Mouse (Mus musculus) lung, adult 2 months (tissue): Measurements from ENCODE around the gene Bcas3.

Experiments
- CTCF ChIP-seq: fragments of 200-500 bp; IDR thresholded peaks from 2 replicates; pipeline ENCODE4 v1.5.1; 2011; ENCODE audit warnings: mild to moderate bottlenecking, low read length, control low read depth; ENCODE audit not compliant: insufficient read depth
- POLR2A ChIP-seq: fragments of 200-500 bp; IDR thresholded peaks from 2 replicates; pipeline ENCODE4 v1.6.1; 2011; ENCODE audit warnings: low read depth, mild to moderate bottlenecking, control low read depth, low read length, borderline replicate concordance; ENCODE audit errors: extremely low read depth

DNA sequence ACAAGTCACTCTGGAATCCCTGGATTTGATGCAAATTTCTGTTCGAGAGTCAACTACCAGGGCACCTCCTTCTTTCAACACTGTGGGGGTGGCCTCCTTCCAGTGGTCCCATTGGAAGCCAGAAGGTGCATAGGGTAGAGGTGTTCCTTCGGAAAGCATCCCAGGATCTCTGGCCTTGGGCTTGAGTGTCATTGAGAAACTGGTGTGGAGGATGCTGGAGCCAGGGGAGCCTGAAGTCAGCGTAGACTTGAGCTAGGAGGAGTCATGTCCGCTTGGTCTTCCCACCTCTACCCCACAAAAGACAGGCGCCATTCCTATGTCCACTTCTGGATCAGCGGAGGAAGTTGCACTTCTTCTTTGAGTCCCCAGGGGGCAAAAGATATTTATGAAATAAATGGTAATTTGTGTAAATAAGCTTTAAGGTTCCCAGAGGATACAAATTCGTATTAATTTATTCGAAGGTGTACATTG is 488.3 kb downstream of the Bcas3 start:
- no peak for TF ChIP-seq CTCF
- TF ChIP-seq POLR2A: peak; percentile 67; the same call in 1 of the 2 replicates
